Mouse (Mus musculus): ENCODE results near the gene Abcg5.

Gene Abcg5

GRCm38 (mm10) chr17:84645119-84645518, 37.7 kb downstream of the Abcg5 start:
- no peak for DNase-seq (ENCODE audit: low spot score)

GRCm38 (mm10) chr17:84644292-84645050, 38.3 kb downstream of the Abcg5 start:
- no peak for DNase-seq (ENCODE audit: low spot score)

- DNase-seq (ENCODE audit: low spot score), result no peak
Measured at GRCm38 (mm10) chr17:84642324-84642723, 40.5 kb downstream of the Abcg5 start.

- DNase-seq (ENCODE audit: low spot score), result no peak
Measured at GRCm38 (mm10) chr17:84641893-84642292, 40.9 kb downstream of the Abcg5 start.

GRCm38 (mm10) chr17:84639796-84640378, 42.9 kb downstream of the Abcg5 start:
- DNase-seq (ENCODE audit: low spot score), result no peak

- DNase-seq (ENCODE audit: low spot score), result no peak
Measured at GRCm38 (mm10) chr17:84637971-84638370, 44.8 kb downstream of the Abcg5 start.

- no peak for DNase-seq (ENCODE audit: low spot score)
Measured at GRCm38 (mm10) chr17:84636328-84636727, 46.5 kb downstream of the Abcg5 start.

- DNase-seq (ENCODE audit: low spot score), result no peak
Measured at GRCm38 (mm10) chr17:84633443-84633842, 49.4 kb downstream of the Abcg5 start.

- DNase-seq (ENCODE audit: low spot score), result no peak
Measured at GRCm38 (mm10) chr17:84631836-84632235, 51.0 kb downstream of the Abcg5 start.

- DNase-seq (ENCODE audit: low spot score), result no peak
Measured at GRCm38 (mm10) chr17:84628611-84629010, 54.2 kb downstream of the Abcg5 start.

GRCm38 (mm10) chr17:84627721-84628120, 55.1 kb downstream of the Abcg5 start:
- no peak for DNase-seq (ENCODE audit: low spot score)

GRCm38 (mm10) chr17:84626857-84627305, 55.9 kb downstream of the Abcg5 start:
- no peak for DNase-seq (ENCODE audit: low spot score)

GRCm38 (mm10) chr17:84626276-84626856, 56.4 kb downstream of the Abcg5 start, which contains the start of gene Dync2li1:
Dync2li1 (plus strand) TSS chr17:84626496.
- DNase-seq (ENCODE audit: low spot score), result peak; percentile 91

GRCm38 (mm10) chr17:84622873-84623272, 59.9 kb downstream of the Abcg5 start:
- DNase-seq (ENCODE audit: low spot score), result no peak

- no peak for DNase-seq (ENCODE audit: low spot score)
Measured at GRCm38 (mm10) chr17:84622028-84622427, 60.8 kb downstream of the Abcg5 start.

- no peak for DNase-seq (ENCODE audit: low spot score)
Measured at GRCm38 (mm10) chr17:84621209-84621608, 61.6 kb downstream of the Abcg5 start.

- DNase-seq (ENCODE audit: low spot score), result no peak
Measured at GRCm38 (mm10) chr17:84620610-84621009, 62.2 kb downstream of the Abcg5 start.

GRCm38 (mm10) chr17:84620076-84620475, 62.7 kb downstream of the Abcg5 start:
- DNase-seq (ENCODE audit: low spot score), result no peak

- no peak for DNase-seq (ENCODE audit: low spot score)
Measured at GRCm38 (mm10) chr17:84619112-84619511, 63.7 kb downstream of the Abcg5 start.

- DNase-seq (ENCODE audit: low spot score), result no peak
Measured at GRCm38 (mm10) chr17:84617953-84618352, 64.9 kb downstream of the Abcg5 start.

- DNase-seq (ENCODE audit: low spot score), result no peak
Measured at GRCm38 (mm10) chr17:84616526-84617074, 66.2 kb downstream of the Abcg5 start.

- DNase-seq (ENCODE audit: low spot score), result no peak
Measured at GRCm38 (mm10) chr17:84615811-84616210, 67.0 kb downstream of the Abcg5 start.

- no peak for DNase-seq (ENCODE audit: low spot score)
Measured at GRCm38 (mm10) chr17:84611971-84612370, 70.8 kb downstream of the Abcg5 start.
